Mouse (Mus musculus) kidney, embryonic 16.5 days (tissue): ENCODE results near the gene Cdca4. TPM values are rescaled to one million over a fixed set of nuclear protein-coding genes. Genes with fewer than 3 reads are reported as not detected.
A peak's percentile ranks its signal among the peaks of the same experiment; 100 is the strongest.

ENCODE experiments used
- ATAC-seq: fragments of 200-750 bp; cut with Nextera tagmentation; 2 replicates; pipeline ENCODE4 v1.8.0; 2017; ENCODE audit warnings: moderate TSS enrichment; ENCODE audit not compliant: low FRiP score, low TSS enrichment
- H3K27ac ChIP-seq: fragments of 300-500 bp; sonication (generic); 2 replicates; pipeline ENCODE4 v1.5.1; 2014; ENCODE audit warnings: low read length
- H3K27me3 ChIP-seq: fragments of 300-500 bp; sonication (generic); 2 replicates; pipeline ENCODE4 v1.6.1; 2014; ENCODE audit warnings: low read length, control low read depth, mixed read lengths; ENCODE audit not compliant: insufficient read depth
- H3K36me3 ChIP-seq: fragments of 300-500 bp; sonication (generic); 2 replicates; pipeline ENCODE4 v1.6.1; 2014; ENCODE audit warnings: low read length, control low read depth, mixed read lengths; ENCODE audit not compliant: insufficient read depth
- H3K4me1 ChIP-seq: fragments of 300-500 bp; sonication (generic); 2 replicates; pipeline ENCODE4 v1.6.1; 2014; ENCODE audit warnings: low read length, control low read depth, mixed read lengths; ENCODE audit not compliant: insufficient read depth
- H3K4me2 ChIP-seq: fragments of 300-500 bp; sonication (generic); replicated peaks from 2 replicates; pipeline ENCODE4 v1.6.1; 2014; ENCODE audit warnings: low read depth, low read length
- H3K4me3 ChIP-seq: fragments of 300-500 bp; sonication (generic); 2 replicates; pipeline ENCODE4 v1.5.1; 2014; ENCODE audit warnings: mild to moderate bottlenecking, low read length
- H3K9ac ChIP-seq: fragments of 300-500 bp; sonication (generic); replicated peaks from 2 replicates; pipeline ENCODE4 v1.6.1; 2014; ENCODE audit warnings: low read length
- H3K9me3 ChIP-seq: fragments of 300-500 bp; sonication (generic); 2 replicates; pipeline ENCODE4 v1.6.1; 2016; ENCODE audit warnings: low read length, control low read depth
- WGBS: fragments of 180-500 bp; shearing (Covaris S2); extraction: QIAGEN DNeasy Blood & Tissue Kit; methylation state at CpG from one replicate; pipeline ENCODE4 v1.1.7; 2014; 5-methylcytosine and 5-hydroxymethylcytosine counted together
- polyA plus RNA-seq: library from polyadenylated mRNA; unstranded; fragments of >200 nt; fragmentation: Nextera tagmentation; extraction: Ambion mirVana; gene quantifications from 2 replicates; pipeline ENCODE4 v1.2.1, GENCODE M21; 2015

Gene Cdca4
- polyA plus RNA-seq, 1 experiment from 2014 or later = 113 TPM

DNA sequence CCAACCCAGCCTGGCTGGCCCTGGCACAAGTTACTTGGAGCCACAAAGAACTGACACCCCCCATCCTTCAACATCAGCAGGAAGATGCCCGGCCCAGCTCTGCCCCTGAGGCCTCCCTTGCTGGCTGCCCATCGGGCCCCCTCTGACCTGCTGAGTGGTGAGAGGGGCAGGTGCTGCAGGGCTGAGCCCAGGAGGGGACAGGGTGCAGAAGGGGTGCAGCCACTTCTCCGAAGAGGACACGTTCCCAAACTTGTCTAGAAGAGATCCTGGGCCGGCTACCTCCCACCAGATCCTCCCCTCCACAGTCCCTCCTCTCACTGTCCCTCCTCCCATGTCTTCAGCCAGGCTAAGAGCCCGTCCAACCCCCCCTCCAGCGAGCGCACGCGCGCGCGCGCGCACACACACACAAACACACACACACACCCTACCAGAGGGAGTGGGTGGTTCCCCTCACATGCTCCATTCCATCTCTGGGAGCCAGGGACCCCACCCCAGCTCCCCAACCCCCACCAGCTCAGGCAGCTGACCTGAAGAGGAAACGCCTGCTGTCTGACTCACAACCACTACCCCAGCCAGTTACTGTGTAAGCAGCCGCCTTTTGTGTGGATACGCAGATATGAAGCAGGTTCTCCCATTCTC is 33.6 kb downstream of the Cdca4 start:
- Histone ChIP-seq H3K9ac (no peak overlapping the region), H3K4me3 (no peak overlapping the region), H3K27me3 (no peaks in the 10 kb centered on the region), H3K4me1 (peaks cover 25% of the 10 kb centered on the region), H3K36me3 (no peaks in the 10 kb centered on the region), H3K9me3 (no peaks in the 10 kb centered on the region), H3K4me2 (no peak overlapping the region), H3K27ac (no peak overlapping the region)
- WGBS = 67% methylated on average over 17 of the region's 18 CpGs
- no peak for ATAC-seq

DNA sequence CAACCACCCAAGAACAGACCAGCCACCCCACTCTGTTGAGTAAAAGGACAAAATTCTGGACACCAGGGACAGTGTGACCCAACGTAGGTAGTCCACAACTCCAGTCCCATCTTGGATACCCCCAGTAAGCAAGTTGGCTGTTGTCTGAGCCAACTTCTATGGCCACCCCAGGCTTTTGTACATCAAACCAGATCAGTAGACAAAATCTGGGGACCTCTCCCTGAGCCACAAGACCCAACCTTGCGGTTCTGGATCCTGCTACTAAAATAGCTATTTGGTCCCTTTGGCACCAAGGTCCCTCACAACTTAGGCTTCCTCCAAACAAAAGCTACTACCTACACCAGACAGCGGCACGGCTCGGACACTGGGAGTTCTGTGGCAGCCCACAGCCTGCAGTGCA is 34.2 kb downstream of the Cdca4 start:
- Histone ChIP-seq H3K4me1 (peaks cover 25% of the 10 kb centered on the region), H3K27ac (no peak overlapping the region), H3K27me3 (no peaks in the 10 kb centered on the region), H3K4me3 (no peak overlapping the region), H3K4me2 (no peak overlapping the region), H3K36me3 (no peaks in the 10 kb centered on the region), H3K9ac (no peak overlapping the region), H3K9me3 (no peaks in the 10 kb centered on the region)
- WGBS = 81% methylated on average over 5 of the region's 5 CpGs
- no peak for ATAC-seq

DNA sequence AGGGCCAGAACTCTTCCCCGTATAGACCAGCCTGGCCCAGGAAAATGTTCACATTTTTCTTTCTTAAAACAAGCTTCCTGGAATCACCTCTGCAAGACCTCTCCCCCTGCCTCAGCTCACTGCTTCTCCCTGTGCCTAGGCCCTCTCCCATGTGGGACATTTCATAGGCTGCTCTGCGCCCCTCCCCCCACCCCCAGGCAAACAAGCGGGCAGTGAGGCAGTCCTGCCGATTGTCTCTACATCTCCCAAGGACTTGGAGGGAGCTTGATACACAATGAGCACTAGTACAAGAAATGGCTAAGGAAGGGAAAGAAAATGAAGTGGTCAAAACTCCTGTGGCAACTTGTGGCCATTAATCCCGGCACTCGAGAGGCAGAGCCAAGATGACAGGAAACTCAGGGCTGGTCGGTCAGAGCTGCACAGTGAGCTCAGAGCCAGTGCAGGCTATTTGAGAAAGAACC is 34.8 kb downstream of the Cdca4 start:
- Histone ChIP-seq H3K4me3 (no peak overlapping the region), H3K4me2 (0 out of 2 replicates have a peak overlapping the region, but pooled peaks have one; percentile 6), H3K9ac (no peak overlapping the region; the same call in 1 of the 2 replicates), H3K27me3 (no peaks in the 10 kb centered on the region), H3K4me1 (peaks cover 25% of the 10 kb centered on the region), H3K9me3 (no peaks in the 10 kb centered on the region), H3K27ac (no peak overlapping the region; the same call in 1 of the 2 replicates), H3K36me3 (no peaks in the 10 kb centered on the region)
- 27% methylated on average over 7 of the region's 7 CpGs for WGBS
- no peak for ATAC-seq

DNA sequence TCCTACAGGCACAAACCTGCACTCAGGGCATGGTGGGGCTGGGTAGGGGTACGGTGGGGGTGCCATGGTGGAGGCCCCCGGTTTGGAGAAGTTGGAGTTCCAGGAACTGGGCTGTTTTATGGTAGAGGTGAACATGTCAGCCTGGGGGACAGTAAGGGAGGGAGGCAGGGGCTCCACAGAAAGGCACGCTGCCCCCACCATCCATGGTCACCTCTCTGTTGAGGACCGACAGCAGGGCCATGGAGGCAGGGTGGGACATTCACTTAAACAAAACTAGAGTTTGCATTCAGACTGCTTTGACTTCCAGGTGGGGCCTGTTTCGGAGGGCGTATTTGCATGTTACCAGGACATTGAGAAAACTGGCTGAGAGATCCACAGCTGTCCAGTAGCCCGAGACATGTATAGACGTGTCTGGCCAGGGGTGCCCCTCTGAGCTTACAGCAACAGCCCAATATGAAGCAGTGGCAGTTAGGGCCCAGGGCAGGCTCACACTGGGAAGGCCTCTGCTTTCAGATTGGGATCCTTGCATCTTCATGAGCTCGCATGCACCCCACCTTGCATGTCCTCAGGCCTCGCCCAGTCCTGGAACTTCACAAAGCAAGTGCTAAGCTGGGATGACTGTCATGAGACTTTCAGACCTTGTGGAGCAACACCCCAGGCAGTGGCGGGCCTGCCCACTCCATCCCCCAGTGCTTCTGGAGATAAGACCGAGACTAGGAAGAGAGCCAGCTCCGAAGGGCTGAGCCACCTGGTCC is 35.4 kb downstream of the Cdca4 start:
- no peak overlapping the region; the same call in 1 of the 2 replicates for H3K27ac ChIP-seq
- H3K27me3 ChIP-seq = no peaks in the 10 kb centered on the region
- no peak overlapping the region for H3K4me3 ChIP-seq
- peak; percentile 44; the same call in 1 of the 2 replicates for ATAC-seq
- no peaks in the 10 kb centered on the region for H3K9me3 ChIP-seq
- no peak overlapping the region for H3K4me2 ChIP-seq
- peaks cover 25% of the 10 kb centered on the region for H3K4me1 ChIP-seq
- no peaks in the 10 kb centered on the region for H3K36me3 ChIP-seq
- peak overlapping the region; percentile 19; the same call in 1 of the 2 replicates for H3K9ac ChIP-seq
- 73% methylated on average over 13 of the region's 13 CpGs for WGBS

DNA sequence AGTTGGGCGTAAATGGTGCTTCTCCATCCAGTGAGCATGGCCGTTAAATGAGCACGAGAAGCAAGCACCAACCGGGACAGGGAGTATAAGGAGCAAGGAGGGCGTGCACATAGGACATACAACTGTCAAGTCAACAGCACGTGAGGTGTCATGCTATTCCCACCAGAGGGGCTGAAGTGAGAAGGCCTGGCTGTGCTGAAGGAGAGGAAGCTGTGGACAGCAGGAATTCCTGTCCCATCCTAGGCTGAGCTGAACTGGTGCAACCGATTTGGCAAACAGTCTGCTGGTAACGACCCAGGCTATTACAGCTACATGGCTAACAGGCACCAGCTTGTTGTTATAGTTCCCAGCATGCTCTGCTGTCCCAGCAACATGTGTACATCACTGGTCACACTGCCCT is 38.2 kb downstream of the Cdca4 start:
- no peak overlapping the region for H3K4me2 ChIP-seq
- H3K4me1 ChIP-seq = peaks cover 16% of the 10 kb centered on the region
- no peaks in the 10 kb centered on the region for H3K9me3 ChIP-seq
- H3K9ac ChIP-seq = no peak overlapping the region
- H3K27ac ChIP-seq = no peak overlapping the region
- WGBS = 49% methylated on average over 8 of the region's 8 CpGs
- H3K27me3 ChIP-seq = no peaks in the 10 kb centered on the region
- no peak for ATAC-seq
- H3K4me3 ChIP-seq = no peak overlapping the region
- H3K36me3 ChIP-seq = no peaks in the 10 kb centered on the region

DNA sequence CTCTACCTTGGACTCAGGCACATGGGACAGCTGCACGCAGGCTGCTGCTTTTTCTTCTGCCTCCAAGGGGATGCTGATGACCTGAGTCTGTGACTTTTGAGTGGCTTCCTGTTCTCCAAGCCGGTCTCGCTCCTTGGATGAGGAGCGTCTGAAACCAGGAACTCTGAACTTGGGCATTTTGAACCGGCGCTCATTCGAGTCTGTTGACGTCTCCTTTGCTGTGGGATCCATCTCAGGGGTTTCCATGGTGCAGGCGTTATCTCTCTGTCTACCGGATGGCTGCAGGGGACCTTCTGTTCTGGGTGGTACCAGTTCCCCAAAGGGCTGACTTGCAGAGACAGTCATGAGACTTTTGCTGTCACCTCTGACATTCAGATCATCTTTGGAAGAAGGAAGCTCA is 54.7 kb downstream of the Cdca4 start:
- Histone ChIP-seq H3K27me3 (no peaks in the 10 kb centered on the region), H3K4me1 (no peaks in the 10 kb centered on the region), H3K9me3 (peaks cover 7% of the 10 kb centered on the region; the same call in 1 of the 2 replicates), H3K36me3 (no peaks in the 10 kb centered on the region), H3K9ac (no peak overlapping the region), H3K27ac (no peak overlapping the region), H3K4me3 (no peak overlapping the region), H3K4me2 (no peak overlapping the region)
- WGBS = 94% methylated on average over 10 of the region's 10 CpGs
- ATAC-seq = no peak

DNA sequence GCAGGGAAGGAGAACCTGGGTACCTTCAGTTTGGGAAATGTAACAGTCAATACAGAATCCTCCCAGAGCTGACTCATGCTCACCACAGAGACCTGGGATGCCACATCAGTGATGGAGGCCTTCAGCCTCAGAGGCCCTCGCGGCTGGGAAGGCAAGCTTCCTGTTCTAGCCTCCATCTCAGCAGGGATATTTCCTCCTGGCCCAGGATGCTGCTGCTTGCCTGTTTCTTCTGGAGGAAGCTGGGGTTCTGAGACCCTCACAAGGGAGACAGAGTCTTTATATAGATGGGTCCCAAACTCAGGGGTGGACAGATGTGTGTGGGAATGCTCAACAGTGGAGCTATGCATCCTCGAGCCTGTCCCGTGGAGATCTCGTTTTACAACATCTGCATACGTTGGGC is 55.2 kb downstream of the Cdca4 start:
- Histone ChIP-seq H3K27ac (no peak overlapping the region), H3K27me3 (no peaks in the 10 kb centered on the region), H3K4me2 (no peak overlapping the region), H3K36me3 (no peaks in the 10 kb centered on the region), H3K9me3 (peaks cover 7% of the 10 kb centered on the region; the same call in 1 of the 2 replicates), H3K4me3 (no peak overlapping the region), H3K4me1 (no peaks in the 10 kb centered on the region), H3K9ac (no peak overlapping the region)
- ATAC-seq = no peak
- 82% methylated on average over 6 of the region's 6 CpGs for WGBS

DNA sequence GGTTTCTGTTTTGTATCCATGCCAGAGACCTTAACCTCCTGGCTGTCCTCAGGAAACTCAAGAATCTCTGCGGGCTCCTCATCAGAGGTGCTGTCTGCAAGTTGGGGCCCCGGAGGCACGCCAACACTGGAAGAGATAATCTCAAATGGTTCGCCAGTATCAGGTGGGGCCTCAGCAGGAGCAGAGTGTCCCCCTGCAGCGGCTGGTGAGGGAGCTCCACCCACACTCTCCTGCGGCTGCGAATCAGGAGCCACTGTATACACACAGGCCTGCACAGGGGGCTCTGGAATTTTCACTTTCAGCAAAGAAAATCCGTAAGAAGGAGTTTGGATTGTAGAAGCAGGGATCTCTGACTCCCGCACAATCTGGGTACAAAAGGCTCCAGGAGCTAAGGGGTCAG is 55.9 kb downstream of the Cdca4 start:
- ATAC-seq = no peak
- Histone ChIP-seq H3K9ac (no peak overlapping the region), H3K4me2 (no peak overlapping the region), H3K9me3 (peaks cover 7% of the 10 kb centered on the region; the same call in 1 of the 2 replicates), H3K27me3 (no peaks in the 10 kb centered on the region), H3K4me1 (no peaks in the 10 kb centered on the region), H3K27ac (no peak overlapping the region), H3K4me3 (no peak overlapping the region), H3K36me3 (no peaks in the 10 kb centered on the region)
- 52% methylated on average over 9 of the region's 9 CpGs for WGBS

DNA sequence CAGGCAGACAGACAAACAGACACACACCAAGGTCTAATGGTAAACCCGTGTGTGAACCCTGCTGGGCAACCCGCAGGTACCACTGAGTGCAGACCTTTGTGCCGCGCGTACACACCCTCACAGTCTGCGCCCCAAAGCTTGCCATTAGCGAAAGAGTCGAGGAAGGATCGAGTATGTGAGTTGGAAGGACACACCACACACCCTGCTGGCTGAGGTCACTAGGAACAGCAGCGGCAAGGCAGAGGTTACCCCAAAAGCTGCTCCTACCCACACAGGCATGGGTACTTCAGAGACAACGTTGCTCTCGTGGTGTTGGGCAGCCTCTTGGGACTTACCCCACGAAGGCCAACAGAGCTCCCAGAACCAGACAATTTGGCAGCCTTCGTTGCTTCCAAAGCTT is 56.9 kb downstream of the Cdca4 start:
- Histone ChIP-seq H3K4me2 (no peak overlapping the region), H3K27me3 (no peaks in the 10 kb centered on the region), H3K27ac (no peak overlapping the region), H3K36me3 (no peaks in the 10 kb centered on the region), H3K4me1 (no peaks in the 10 kb centered on the region), H3K4me3 (no peak overlapping the region), H3K9me3 (peaks cover 7% of the 10 kb centered on the region; the same call in 1 of the 2 replicates), H3K9ac (no peak overlapping the region)
- WGBS = 90% methylated on average over 14 of the region's 14 CpGs
- ATAC-seq = no peak

DNA sequence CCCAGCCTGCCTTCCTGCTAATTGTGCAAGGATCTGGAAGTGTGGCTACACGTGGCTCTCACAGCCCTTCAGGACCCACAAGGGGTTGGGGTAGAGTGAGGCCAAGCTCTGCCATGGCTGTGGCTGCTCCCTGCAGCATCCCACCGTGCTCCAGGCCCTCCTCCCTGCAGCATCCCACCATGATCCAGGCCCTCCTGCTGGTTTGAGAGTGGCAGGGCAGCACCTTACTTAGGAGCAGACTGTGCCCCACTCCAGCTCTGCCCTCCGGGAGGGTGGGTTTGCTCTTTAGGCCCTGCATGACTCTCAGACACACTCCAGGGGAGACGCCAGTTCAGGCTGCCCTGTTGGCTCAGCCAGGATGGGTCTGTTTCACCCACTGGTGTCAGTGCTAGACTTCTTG is 58.8 kb downstream of the Cdca4 start:
- Histone ChIP-seq H3K4me3 (no peak overlapping the region), H3K4me1 (no peaks in the 10 kb centered on the region), H3K9me3 (peaks cover 3% of the 10 kb centered on the region; the same call in 1 of the 2 replicates), H3K27me3 (no peaks in the 10 kb centered on the region), H3K36me3 (no peaks in the 10 kb centered on the region), H3K4me2 (no peak overlapping the region), H3K9ac (no peak overlapping the region), H3K27ac (no peak overlapping the region)
- no peak for ATAC-seq
- 68% methylated on average over 4 of the region's 4 CpGs for WGBS
